Mouse (Mus musculus): ENCODE data around the gene Prim1.

- TF ChIP-seq EP300 (optimal IDR thresholded peaks at IDR 0.05) (no peak), CTCF (IDR thresholded peaks at IDR 0.05; ENCODE audit: low read depth) (no peak)
Observed at GRCm38 (mm10) chr10:128039858-128040257, 24.9 kb downstream of the Prim1 start.
